Mouse (Mus musculus) stomach, embryonic 14.5 days (tissue): ENCODE measurements around the gene Slc35e4. TPM values are rescaled to one million over a fixed set of nuclear protein-coding genes. Genes with fewer than 3 reads are reported as not detected.

Source experiments
- ATAC-seq: fragments of 200-750 bp; cut with Nextera tagmentation; 2 replicates; pipeline ENCODE4 v1.8.0; 2017; ENCODE audit warnings: low read depth, moderate TSS enrichment; ENCODE audit not compliant: insufficient number of reproducible peaks, insufficient read depth, low FRiP score
- H3K27ac ChIP-seq: fragments of 300-500 bp; sonication (generic); 2 replicates; pipeline ENCODE4 v1.5.1; 2014; ENCODE audit warnings: mild to moderate bottlenecking, low read length, moderate library complexity, mixed read lengths
- H3K27me3 ChIP-seq: fragments of 300-500 bp; sonication (generic); 2 replicates; pipeline ENCODE4 v1.6.1; 2014; ENCODE audit warnings: low read length, control low read depth, mixed read lengths; ENCODE audit not compliant: control insufficient read depth, insufficient read depth
- H3K36me3 ChIP-seq: fragments of 300-500 bp; sonication (generic); 2 replicates; pipeline ENCODE4 v1.6.1; 2014; ENCODE audit warnings: mild to moderate bottlenecking, control low read depth, low read length, moderate library complexity, mixed read lengths; ENCODE audit not compliant: control insufficient read depth, insufficient read depth
- H3K4me1 ChIP-seq: fragments of 300-500 bp; sonication (generic); 2 replicates; pipeline ENCODE4 v1.6.1; 2014; ENCODE audit warnings: low read length, control low read depth, mixed read lengths; ENCODE audit not compliant: control insufficient read depth, insufficient read depth
- H3K4me2 ChIP-seq: fragments of 300-500 bp; sonication (generic); replicated peaks from 2 replicates; pipeline ENCODE4 v1.6.1; 2014; ENCODE audit warnings: low read depth, low read length, control low read depth
- H3K4me3 ChIP-seq: fragments of 300-500 bp; sonication (generic); 2 replicates; pipeline ENCODE4 v1.5.1; 2014; ENCODE audit warnings: low read depth, low read length, control low read depth
- H3K9ac ChIP-seq: fragments of 300-500 bp; sonication (generic); replicated peaks from 2 replicates; pipeline ENCODE4 v1.6.1; 2014; ENCODE audit warnings: low read depth, mild to moderate bottlenecking, control low read depth, low read length, moderate library complexity, mixed read lengths
- H3K9me3 ChIP-seq: fragments of 300-500 bp; sonication (generic); 2 replicates; pipeline ENCODE4 v1.6.1; 2016; ENCODE audit warnings: low read depth, low read length, control low read depth; ENCODE audit not compliant: control insufficient read depth
- WGBS: fragments of 180-500 bp; shearing (Covaris S2); extraction: QIAGEN DNeasy Blood & Tissue Kit; methylation state at CpG from one replicate; pipeline ENCODE4 v1.1.7; 2014; 5-methylcytosine and 5-hydroxymethylcytosine counted together
- polyA plus RNA-seq: library from polyadenylated mRNA; unstranded; fragments of >200 nt; fragmentation: Nextera tagmentation; extraction: Ambion mirVana; gene quantifications from 2 replicates; pipeline ENCODE4 v1.2.1, GENCODE M21; 2014

Gene Slc35e4
- polyA plus RNA-seq, 1 experiment from 2014 or later, result 3.7 TPM

DNA sequence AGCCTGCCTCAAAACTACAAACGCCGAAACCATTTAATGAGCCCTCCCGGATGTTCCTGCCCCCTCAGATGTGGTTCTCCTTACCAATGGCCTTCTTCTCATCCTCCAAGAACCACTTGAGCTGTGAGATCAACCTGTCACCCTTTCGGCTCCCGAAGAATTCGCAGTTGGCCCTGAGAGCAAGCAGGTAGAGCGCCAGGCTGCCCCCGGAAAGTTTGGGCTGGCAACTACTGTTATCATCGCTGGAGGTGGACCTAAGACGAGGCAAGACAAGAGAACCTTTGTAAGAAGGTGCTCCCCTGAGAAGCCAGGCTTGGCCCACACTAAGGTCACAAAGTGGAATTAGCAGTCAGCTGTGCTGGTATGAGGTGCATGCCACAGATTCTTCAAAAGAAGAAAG is 11.5 kb upstream of the Slc35e4 start:
- no peak overlapping the region for H3K4me2 ChIP-seq
- H3K27me3 ChIP-seq, result no peaks in the 10 kb centered on the region
- 91% methylated on average over 10 of the region's 10 CpGs for WGBS
- no peak overlapping the region for H3K27ac ChIP-seq
- H3K36me3 ChIP-seq, result peaks cover 6% of the 10 kb centered on the region; the same call in 1 of the 2 replicates
- H3K9me3 ChIP-seq, result no peaks in the 10 kb centered on the region
- no peak overlapping the region for H3K4me3 ChIP-seq
- no peaks in the 10 kb centered on the region for H3K4me1 ChIP-seq
- no peak for ATAC-seq
- no peak overlapping the region for H3K9ac ChIP-seq

DNA sequence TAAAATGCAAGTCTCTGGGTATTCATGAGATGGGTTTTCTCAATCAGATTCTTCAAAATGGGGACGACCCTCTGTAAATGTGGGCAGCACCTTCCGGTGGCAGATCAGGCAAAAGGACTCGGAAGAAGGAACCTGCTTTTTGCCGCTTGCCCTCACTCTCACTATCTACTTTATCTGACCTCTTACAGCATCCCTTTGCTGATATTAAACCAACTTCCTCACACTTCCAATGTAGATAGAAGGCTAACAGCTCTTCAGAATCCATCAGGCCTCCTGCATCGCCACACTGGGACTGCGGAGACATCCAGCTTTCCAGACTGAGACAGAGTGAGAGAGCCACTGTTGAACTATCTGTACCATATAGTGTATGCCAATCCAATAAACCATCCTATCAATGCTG is 8.3 kb upstream of the Slc35e4 start:
- H3K4me2 ChIP-seq, result no peak overlapping the region
- H3K9me3 ChIP-seq, result no peaks in the 10 kb centered on the region
- WGBS, result 95% methylated on average over 6 of the region's 6 CpGs
- ATAC-seq, result no peak
- peaks cover 6% of the 10 kb centered on the region; the same call in 1 of the 2 replicates for H3K36me3 ChIP-seq
- H3K4me3 ChIP-seq, result no peak overlapping the region
- H3K27me3 ChIP-seq, result no peaks in the 10 kb centered on the region
- no peak overlapping the region for H3K27ac ChIP-seq
- H3K9ac ChIP-seq, result no peak overlapping the region
- H3K4me1 ChIP-seq, result no peaks in the 10 kb centered on the region

DNA sequence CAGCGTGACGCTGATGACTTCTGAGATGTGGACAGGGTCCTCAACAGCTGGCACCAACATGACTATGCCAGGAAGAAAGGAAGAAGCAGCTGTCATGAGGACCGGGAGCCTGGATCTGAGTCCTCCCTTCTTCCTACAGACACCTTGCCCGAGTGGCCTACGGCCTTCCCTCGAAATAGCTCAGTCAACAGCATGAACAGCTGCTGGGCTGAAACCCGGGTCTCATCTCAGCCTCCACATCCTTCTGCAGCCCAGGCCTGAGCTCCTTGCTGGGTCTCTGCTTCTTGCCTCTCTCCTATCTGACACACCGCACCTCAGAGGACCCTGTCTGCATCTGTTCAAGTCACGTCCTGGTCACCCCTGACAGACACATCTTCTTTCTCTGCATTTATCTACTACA is 7.7 kb upstream of the Slc35e4 start:
- no peak overlapping the region for H3K9ac ChIP-seq
- no peaks in the 10 kb centered on the region for H3K27me3 ChIP-seq
- H3K4me1 ChIP-seq, result no peaks in the 10 kb centered on the region
- peaks cover 6% of the 10 kb centered on the region; the same call in 1 of the 2 replicates for H3K36me3 ChIP-seq
- no peaks in the 10 kb centered on the region for H3K9me3 ChIP-seq
- H3K4me3 ChIP-seq, result no peak overlapping the region
- ATAC-seq, result no peak
- WGBS, result 91% methylated on average over 9 of the region's 9 CpGs
- H3K4me2 ChIP-seq, result no peak overlapping the region
- H3K27ac ChIP-seq, result no peak overlapping the region

DNA sequence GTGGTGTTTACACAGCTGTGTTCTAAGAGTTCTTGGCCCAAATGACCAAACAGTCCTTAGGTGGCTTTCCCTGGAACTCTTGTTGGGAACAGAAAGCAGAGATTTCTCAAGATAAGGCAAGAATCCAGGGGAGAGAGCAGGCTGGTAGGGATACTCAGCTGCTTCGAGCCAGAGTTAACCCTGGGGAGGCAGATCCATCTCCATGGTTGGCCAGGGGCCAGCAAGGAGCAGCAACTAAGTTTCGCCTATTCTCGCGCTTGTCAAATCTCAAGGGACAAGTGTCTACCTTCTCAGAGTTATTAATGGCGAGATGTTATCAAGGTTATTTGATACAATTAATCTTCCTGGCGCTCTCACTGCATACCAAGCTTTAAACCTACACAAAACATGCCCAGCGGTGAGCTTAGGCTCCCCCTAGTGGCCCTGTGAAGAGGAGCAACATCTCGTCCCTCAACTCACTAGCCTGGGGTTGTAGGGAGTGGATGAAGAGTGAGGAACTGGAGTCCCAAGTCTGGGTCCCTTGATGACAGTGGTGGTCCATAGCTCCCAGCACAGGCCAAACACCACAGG is 6.9 kb upstream of the Slc35e4 start:
- no peak overlapping the region for H3K4me3 ChIP-seq
- H3K36me3 ChIP-seq, result peaks cover 6% of the 10 kb centered on the region; the same call in 1 of the 2 replicates
- WGBS, result 34% methylated on average over 8 of the region's 8 CpGs
- H3K27me3 ChIP-seq, result no peaks in the 10 kb centered on the region
- ATAC-seq, result 0 out of 2 replicates have a peak, but pooled peaks have one; percentile 10
- H3K9ac ChIP-seq, result no peak overlapping the region
- H3K4me1 ChIP-seq, result no peaks in the 10 kb centered on the region
- H3K4me2 ChIP-seq, result no peak overlapping the region
- no peaks in the 10 kb centered on the region for H3K9me3 ChIP-seq
- H3K27ac ChIP-seq, result no peak overlapping the region

DNA sequence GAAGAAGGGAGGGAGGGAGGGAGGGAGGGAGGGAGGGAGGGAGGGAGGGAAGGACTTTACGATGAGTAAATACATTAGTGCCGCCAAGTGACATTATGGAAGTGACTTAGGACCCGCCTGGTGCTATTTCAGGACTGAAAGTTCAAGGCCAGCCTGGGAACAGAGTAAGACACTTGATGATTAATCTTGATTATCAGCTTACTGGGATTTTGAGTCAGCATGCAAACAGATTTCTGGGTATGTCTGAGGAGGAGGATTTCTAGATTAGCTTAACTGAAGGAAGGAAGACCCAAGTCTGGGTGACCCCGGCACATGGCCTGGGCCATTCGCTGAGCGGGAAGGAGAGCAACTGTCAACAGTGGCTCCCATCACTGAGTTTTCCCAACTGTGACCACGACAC is 6.0 kb upstream of the Slc35e4 start:
- ATAC-seq, result no peak
- Histone ChIP-seq H3K4me2 (no peak overlapping the region), H3K36me3 (peaks cover 6% of the 10 kb centered on the region; the same call in 1 of the 2 replicates), H3K27ac (no peak overlapping the region), H3K4me1 (no peaks in the 10 kb centered on the region), H3K4me3 (no peak overlapping the region), H3K9ac (no peak overlapping the region), H3K27me3 (no peaks in the 10 kb centered on the region), H3K9me3 (no peaks in the 10 kb centered on the region)
- WGBS, result 82% methylated on average over 7 of the region's 7 CpGs

- no peak overlapping the region for H3K27ac ChIP-seq
- H3K4me3 ChIP-seq, result no peak overlapping the region
- 61% methylated on average over 1 of the region's 1 CpGs for WGBS
- no peaks in the 10 kb centered on the region for H3K9me3 ChIP-seq
- H3K4me1 ChIP-seq, result no peaks in the 10 kb centered on the region
- no peaks in the 10 kb centered on the region for H3K27me3 ChIP-seq
- ATAC-seq, result no peak
- H3K9ac ChIP-seq, result no peak overlapping the region
- H3K36me3 ChIP-seq, result peaks cover 4% of the 10 kb centered on the region; the same call in 1 of the 2 replicates
- H3K4me2 ChIP-seq, result no peak overlapping the region
Measured at GRCm38 (mm10) chr11:3918738-3919137, 4.3 kb upstream of the Slc35e4 start.

DNA sequence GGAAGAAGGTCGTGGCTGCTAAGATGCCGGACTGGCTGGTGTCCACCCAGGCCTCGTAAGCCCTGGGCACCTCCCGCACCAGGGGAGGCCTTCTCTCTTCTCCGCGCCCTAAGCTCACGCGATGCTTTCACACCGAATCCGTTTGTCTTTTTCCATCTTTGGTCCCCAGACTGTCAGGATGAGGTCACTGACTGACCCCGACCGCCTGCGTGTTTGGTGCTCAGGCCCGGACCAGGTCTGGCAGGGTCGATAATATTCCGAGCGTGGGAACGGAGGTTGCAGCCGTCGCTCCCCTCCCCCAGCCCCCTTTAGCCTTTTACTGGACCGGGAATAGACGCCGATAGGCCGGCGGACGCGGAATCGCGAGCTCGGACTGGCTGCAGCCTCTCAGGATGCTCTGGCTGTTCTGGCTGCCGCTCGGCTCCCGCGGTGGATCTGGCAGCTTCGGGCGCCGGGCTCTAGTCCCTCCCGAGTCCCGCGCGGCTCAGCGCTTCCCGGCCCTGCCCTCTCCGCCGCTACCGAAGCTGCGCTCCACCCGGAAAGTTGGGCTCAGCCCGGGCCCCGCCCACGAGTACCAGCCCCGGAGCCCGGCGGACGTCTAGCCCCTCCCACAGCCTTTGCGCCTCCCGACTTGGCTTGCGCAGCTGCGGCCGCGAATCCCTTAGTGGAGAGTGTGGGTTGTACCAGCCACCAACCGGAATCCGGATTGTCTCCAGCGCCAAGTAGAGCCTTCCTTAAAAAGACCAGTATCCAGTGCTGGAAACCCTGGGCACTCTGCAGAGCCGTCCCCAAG is 952 bp downstream of the Slc35e4 start:
- H3K4me1 ChIP-seq, result peaks cover 12% of the 10 kb centered on the region; the same call in 1 of the 2 replicates
- H3K27ac ChIP-seq, result peak overlapping the region; percentile 0; the same call in 1 of the 2 replicates
- H3K4me2 ChIP-seq, result peak overlapping the region; percentile 71
- 0 out of 2 replicates have a peak, but pooled peaks cover 4% of the 10 kb centered on the region for H3K27me3 ChIP-seq
- H3K9ac ChIP-seq, result peak overlapping the region; percentile 36; the same call in 1 of the 2 replicates
- WGBS, result under 1% methylated on average over 65 of the region's 65 CpGs
- H3K4me3 ChIP-seq, result peak overlapping the region; percentile 54
- ATAC-seq, result peak; percentile 72
- H3K36me3 ChIP-seq, result no peaks in the 10 kb centered on the region
- H3K9me3 ChIP-seq, result no peaks in the 10 kb centered on the region

DNA sequence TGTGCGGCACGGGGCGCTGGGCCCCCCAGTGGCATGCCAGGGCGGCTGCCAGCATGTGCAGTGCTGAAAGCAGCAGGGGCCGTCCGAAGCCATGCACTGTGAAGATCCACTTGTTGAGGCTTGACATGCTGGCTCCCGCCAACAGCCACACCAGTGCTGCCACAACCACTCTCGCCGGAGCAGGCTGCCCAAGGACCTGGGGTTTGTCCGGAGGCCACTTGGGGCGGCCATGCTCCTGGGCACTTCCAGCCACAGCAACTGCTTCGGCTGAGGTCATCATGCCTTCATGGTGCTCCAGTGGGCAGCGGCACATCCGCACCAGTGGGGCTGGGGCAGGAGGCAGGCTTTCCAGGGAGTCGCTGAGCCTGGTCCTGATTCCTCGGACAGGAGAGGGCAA is 1.6 kb downstream of the Slc35e4 start:
- 0 out of 2 replicates have a peak, but pooled peaks cover 4% of the 10 kb centered on the region for H3K27me3 ChIP-seq
- H3K4me3 ChIP-seq, result peak overlapping the region; percentile 54
- no peak for ATAC-seq
- H3K36me3 ChIP-seq, result no peaks in the 10 kb centered on the region
- no peaks in the 10 kb centered on the region for H3K9me3 ChIP-seq
- peak overlapping the region; percentile 71 for H3K4me2 ChIP-seq
- 5% methylated on average over 15 of the region's 16 CpGs for WGBS
- peaks cover 12% of the 10 kb centered on the region; the same call in 1 of the 2 replicates for H3K4me1 ChIP-seq
- no peak overlapping the region for H3K27ac ChIP-seq
- no peak overlapping the region; the same call in 1 of the 2 replicates for H3K9ac ChIP-seq
